Mouse (Mus musculus) MEL (cell line): ENCODE measurements around the gene Mrpl38. TPM values are rescaled to one million over a fixed set of nuclear protein-coding genes. Genes with fewer than 3 reads are reported as not detected.

ENCODE experiments used
- DNase-seq: peaks from one replicate; pipeline ENCODE4 v3.0.0; 2011; ENCODE audit warnings: low read depth, low spot score
- H3K27ac ChIP-seq: 2 replicates; pipeline ENCODE4 v1.5.1; 2012; ENCODE audit warnings: low read depth, mild to moderate bottlenecking, control low read depth, low read length, moderate library complexity; ENCODE audit not compliant: control insufficient read depth
- H3K27me3 ChIP-seq, 2 experiments: fragments of 150-350 bp in 1 of 2; sonication (generic) in 1 of 2; 2 replicates each; pipeline ENCODE4 v1.6.1; 2012; ENCODE audit warnings: low read length in 2 of 2, mild to moderate bottlenecking in 2 of 2, improper control_type of control experiment in 1 of 2, moderate library complexity in 1 of 2; ENCODE audit not compliant: insufficient read depth in 2 of 2, control insufficient read depth in 1 of 2
- H3K36me3 ChIP-seq, 2 experiments: 2 replicates each; pipeline ENCODE4 v1.6.1; 2012 to 2014; ENCODE audit warnings: low read length in 2 of 2, improper control_type of control experiment in 1 of 2, inconsistent platforms in 1 of 2, mild to moderate bottlenecking in 1 of 2; ENCODE audit not compliant: insufficient read depth in 2 of 2, control insufficient read depth in 1 of 2
- H3K4me1 ChIP-seq, 2 experiments: fragments of 150-350 bp in 1 of 2; sonication (generic) in 1 of 2; 2 replicates each; pipeline ENCODE4 v1.6.1; 2012; ENCODE audit warnings: low read length in 2 of 2, improper control_type of control experiment in 1 of 2, mild to moderate bottlenecking in 1 of 2; ENCODE audit not compliant: insufficient read depth in 2 of 2, control insufficient read depth in 1 of 2
- H3K4me3 ChIP-seq, 2 experiments: fragments of 150-350 bp in 1 of 2; sonication (generic) in 1 of 2; 2 replicates each; pipeline ENCODE4 v1.5.1; 2012; ENCODE audit warnings: low read depth in 2 of 2, low read length in 2 of 2, mild to moderate bottlenecking in 2 of 2, moderate library complexity in 2 of 2, control low read depth in 1 of 2, improper control_type of control experiment in 1 of 2; ENCODE audit not compliant: control insufficient read depth in 1 of 2, insufficient read depth in 1 of 2
- H3K79me2 ChIP-seq: 2 replicates; pipeline ENCODE4 v1.6.1; 2012; ENCODE audit warnings: mild to moderate bottlenecking, low read length, moderate library complexity; ENCODE audit not compliant: control insufficient read depth, poor library complexity, insufficient read depth
- H3K9ac ChIP-seq: 2 replicates; pipeline ENCODE4 v1.6.1; 2012; ENCODE audit warnings: low read depth, mild to moderate bottlenecking, control low read depth, low read length, moderate library complexity; ENCODE audit not compliant: control insufficient read depth, poor library complexity, severe bottlenecking
- H3K9me3 ChIP-seq: fragments of 150-350 bp; sonication (generic); replicated peaks from 2 replicates; pipeline ENCODE4 v1.6.1; 2012; ENCODE audit warnings: mild to moderate bottlenecking, low read length, improper control_type of control experiment, moderate library complexity; ENCODE audit not compliant: insufficient read depth
- BHLHE40 ChIP-seq: IDR thresholded peaks from 2 replicates; pipeline ENCODE4 v1.6.1; 2012; ENCODE audit warnings: low read depth, mild to moderate bottlenecking, inconsistent platforms, low read length, improper control_type of control experiment, borderline replicate concordance
- CHD1 ChIP-seq: IDR thresholded peaks from 2 replicates; pipeline ENCODE4 v1.6.1; 2012; ENCODE audit warnings: low read depth, mild to moderate bottlenecking, inconsistent platforms, low read length, improper control_type of control experiment
- CHD2 ChIP-seq: IDR thresholded peaks from 2 replicates; pipeline ENCODE4 v1.6.1; 2011; ENCODE audit warnings: low read length, improper control_type of control experiment
- CTCF ChIP-seq, 3 experiments: IDR thresholded peaks in 2 of 3; conservative IDR thresholded peaks in 1 of 3; 2 replicates each; pipeline ENCODE4 v1.5.1; 2011 to 2012; ENCODE audit warnings: low read length in 3 of 3, low read depth in 2 of 3, mild to moderate bottlenecking in 2 of 3, improper control_type of control experiment in 1 of 3, inconsistent platforms in 1 of 3, mixed read lengths in 1 of 3, moderate library complexity in 1 of 3; ENCODE audit not compliant: control insufficient read depth in 1 of 3, insufficient read depth in 1 of 3, poor library complexity in 1 of 3, severe bottlenecking in 1 of 3
- ELF1 ChIP-seq: IDR thresholded peaks from 2 replicates; pipeline ENCODE4 v1.6.1; 2014; ENCODE audit warnings: low read depth, mild to moderate bottlenecking, inconsistent platforms, low read length, improper control_type of control experiment, moderate library complexity
- EP300 ChIP-seq, 2 experiments: IDR thresholded peaks; 2 replicates each; pipeline ENCODE4 v1.6.1; 2011; ENCODE audit warnings: improper control_type of control experiment in 2 of 2, low read length in 2 of 2, low read depth in 1 of 2, mild to moderate bottlenecking in 1 of 2
- GABPA ChIP-seq: IDR thresholded peaks from 2 replicates; pipeline ENCODE4 v1.6.1; 2012; ENCODE audit warnings: low read depth, mild to moderate bottlenecking, inconsistent platforms, low read length, improper control_type of control experiment, moderate library complexity
- HCFC1 ChIP-seq: IDR thresholded peaks from 2 replicates; pipeline ENCODE4 v1.6.1; 2012; ENCODE audit warnings: low read depth, mild to moderate bottlenecking, inconsistent platforms, low read length, improper control_type of control experiment, moderate library complexity
- JUND ChIP-seq: IDR thresholded peaks from 2 replicates; pipeline ENCODE4 v1.6.1; 2011; ENCODE audit warnings: low read depth, mild to moderate bottlenecking, improper control_type of control experiment, low read length
- KAT2A ChIP-seq: conservative IDR thresholded peaks from 2 replicates; pipeline ENCODE4 v1.6.1; 2012; ENCODE audit warnings: low read depth, low read length, improper control_type of control experiment, inconsistent platforms
- MAFK ChIP-seq: IDR thresholded peaks from 2 replicates; pipeline ENCODE4 v1.6.1; 2011; ENCODE audit warnings: low read depth, mild to moderate bottlenecking, low read length, improper control_type of control experiment, borderline replicate concordance
- MAX ChIP-seq: IDR thresholded peaks from 2 replicates; pipeline ENCODE4 v1.6.1; 2011; ENCODE audit warnings: low read length, improper control_type of control experiment
- MAZ ChIP-seq: IDR thresholded peaks from 2 replicates; pipeline ENCODE4 v1.6.1; 2012; ENCODE audit warnings: low read depth, mild to moderate bottlenecking, inconsistent platforms, low read length, improper control_type of control experiment
- NELFE ChIP-seq: IDR thresholded peaks from 2 replicates; pipeline ENCODE4 v1.6.1; 2011; ENCODE audit warnings: low read depth, low read length, improper control_type of control experiment
- NRF1 ChIP-seq: IDR thresholded peaks from 2 replicates; pipeline ENCODE4 v1.6.1; 2014; ENCODE audit warnings: low read depth, mild to moderate bottlenecking, inconsistent platforms, low read length, improper control_type of control experiment, moderate library complexity; ENCODE audit not compliant: poor library complexity, insufficient read depth, severe bottlenecking
- POLR2A ChIP-seq, 2 experiments: IDR thresholded peaks; 2 replicates each; pipeline ENCODE4 v1.6.1; 2011 to 2012; ENCODE audit warnings: low read length in 2 of 2, mild to moderate bottlenecking in 2 of 2, control low read depth in 1 of 2, improper control_type of control experiment in 1 of 2, low read depth in 1 of 2, moderate library complexity in 1 of 2; ENCODE audit not compliant: control insufficient read depth in 1 of 2, insufficient read depth in 1 of 2, poor library complexity in 1 of 2
- POLR2AphosphoS2 ChIP-seq: IDR thresholded peaks from 2 replicates; pipeline ENCODE4 v1.6.1; 2011; ENCODE audit warnings: low read length, improper control_type of control experiment
- POLR2AphosphoS5 ChIP-seq: IDR thresholded peaks from 2 replicates; pipeline ENCODE4 v1.6.1; 2012; ENCODE audit warnings: low read depth, borderline replicate concordance, mild to moderate bottlenecking, inconsistent platforms, low read length, moderate library complexity, mixed read lengths
- RCOR1 ChIP-seq: IDR thresholded peaks from 2 replicates; pipeline ENCODE4 v1.6.1; 2012; ENCODE audit warnings: low read depth, mild to moderate bottlenecking, inconsistent platforms, low read length, improper control_type of control experiment
- SIN3A ChIP-seq: IDR thresholded peaks from 2 replicates; pipeline ENCODE4 v1.6.1; 2012; ENCODE audit warnings: low read length, improper control_type of control experiment, inconsistent platforms
- SMC3 ChIP-seq: IDR thresholded peaks from 2 replicates; pipeline ENCODE4 v1.6.1; 2011; ENCODE audit warnings: low read depth, low read length, improper control_type of control experiment
- TAL1 ChIP-seq: IDR thresholded peaks from 2 replicates; pipeline ENCODE4 v1.6.1; 2012; ENCODE audit warnings: mild to moderate bottlenecking, inconsistent platforms, low read length, moderate library complexity, mixed read lengths
- TBP ChIP-seq: IDR thresholded peaks from 2 replicates; pipeline ENCODE4 v1.8.0; 2011; ENCODE audit warnings: low read depth, low read length, improper control_type of control experiment
- TCF12 ChIP-seq: IDR thresholded peaks from 2 replicates; pipeline ENCODE4 v1.6.1; 2014; ENCODE audit warnings: low read depth, mild to moderate bottlenecking, inconsistent platforms, low read length, improper control_type of control experiment, moderate library complexity
- USF1 ChIP-seq: IDR thresholded peaks from 2 replicates; pipeline ENCODE4 v1.6.1; 2014; ENCODE audit warnings: low read depth, mild to moderate bottlenecking, inconsistent platforms, low read length, improper control_type of control experiment, moderate library complexity
- USF2 ChIP-seq, 2 experiments: IDR thresholded peaks; 2 replicates each; pipeline ENCODE4 v1.6.1; 2011 to 2012; ENCODE audit warnings: improper control_type of control experiment in 2 of 2, low read length in 2 of 2, borderline replicate concordance in 1 of 2, inconsistent platforms in 1 of 2, low read depth in 1 of 2, mild to moderate bottlenecking in 1 of 2; ENCODE audit not compliant: insufficient read depth in 1 of 2
- ZC3H11A ChIP-seq: IDR thresholded peaks from 2 replicates; pipeline ENCODE4 v1.6.1; 2012; ENCODE audit warnings: low read depth, mild to moderate bottlenecking, inconsistent platforms, low read length, improper control_type of control experiment
- ZMIZ1 ChIP-seq: IDR thresholded peaks from 2 replicates; pipeline ENCODE4 v1.6.1; 2012; ENCODE audit warnings: low read depth, mild to moderate bottlenecking, inconsistent platforms, low read length, improper control_type of control experiment, moderate library complexity
- polyA plus RNA-seq, 2 experiments: library from polyadenylated mRNA; stranded (reverse) in 1 of 2; unstranded in 1 of 2; fragments of >175 nt in 1 of 2; fragments of >200 nt in 1 of 2; gene quantifications; 2 replicates each; pipeline versions ENCODE4 v1.2.1 to v1.2.4; 2012; ENCODE audit warnings: low replicate concordance in 2 of 2, low read depth in 1 of 2; ENCODE audit not compliant: insufficient read length in 2 of 2, insufficient read depth in 1 of 2, missing spikeins in 1 of 2
- total RNA-seq: library from RNA; depleted of rRNA; stranded (reverse); fragments of 300-350 nt; gene quantifications from 2 replicates; pipeline ENCODE4 v1.2.3, GENCODE M21; 2012

Mrpl38 gene
- total and polyA plus RNA-seq, 3 experiments = 105 to 157 TPM; not detected in 1

DNA sequence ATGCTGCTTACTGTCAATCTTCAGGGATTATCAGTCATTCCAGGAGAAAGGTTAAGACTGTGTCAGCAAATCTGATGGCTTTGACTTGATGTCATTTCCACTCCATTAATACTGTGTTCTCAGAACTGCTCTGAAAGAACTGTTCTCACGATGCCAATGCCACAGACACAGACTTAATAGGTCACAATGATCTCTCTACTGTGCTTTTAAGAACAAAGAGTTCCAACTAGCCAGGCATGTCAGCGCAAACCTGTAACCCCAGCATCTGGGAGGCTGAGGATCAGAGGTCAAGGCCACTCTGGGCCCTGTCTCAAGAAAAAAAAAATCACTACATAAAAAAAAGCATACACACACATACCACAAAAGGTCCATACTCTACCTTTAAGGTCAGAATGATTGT, 33.3 kb upstream of the Mrpl38 start:
- Histone ChIP-seq H3K36me3 (peaks cover 4 to 6% of the 10 kb centered on the region in 2 experiments; a peak in 3 of 4 replicates), H3K9me3 (no peaks in the 10 kb centered on the region), H3K4me1 (peaks cover 0 to under 1% of the 10 kb centered on the region in 2 experiments; a peak in 2 of 4 replicates)
- no peak for DNase-seq
- no peak for TF ChIP-seq TBP
- no peak for TF ChIP-seq BHLHE40
- no peak for TF ChIP-seq TCF12
- no peak for TF ChIP-seq TAL1
- TF ChIP-seq HCFC1 = no peak
- TF ChIP-seq POLR2AphosphoS2 = no peak
- TF ChIP-seq USF2 (IDR thresholded peaks at IDR 0.05; ENCODE audit: borderline replicate concordance in 1 of 2, insufficient read depth in 1 of 2, low read depth in 1 of 2, low read length in 2 of 2) = no peak
- no peak for TF ChIP-seq POLR2AphosphoS5
- TF ChIP-seq CHD2 = no peak
- TF ChIP-seq CHD1 = no peak
- TF ChIP-seq KAT2A = no peak
- TF ChIP-seq NELFE = no peak
- no peak for TF ChIP-seq CTCF (IDR thresholded peaks at IDR 0.05 in 2 of 3, conservative IDR thresholded peaks at IDR 0.05 in 1 of 3; ENCODE audit: control insufficient read depth in 1 of 3, insufficient read depth in 1 of 3, low read depth in 2 of 3, low read length in 3 of 3, poor library complexity in 1 of 3, severe bottlenecking in 1 of 3)
- no peak for TF ChIP-seq MAFK
- no peak for TF ChIP-seq EP300 (IDR thresholded peaks at IDR 0.05; ENCODE audit: low read depth in 1 of 2, low read length in 2 of 2)
- no peak for TF ChIP-seq MAZ
- TF ChIP-seq MAX = no peak
- no peak for TF ChIP-seq JUND
- no peak for TF ChIP-seq RCOR1
- TF ChIP-seq, all 39 proteins: peak for 0
- Histone ChIP-seq H3K27ac (no peak overlapping the region), H3K4me3 (no peak overlapping the region), H3K27me3 (no peaks in the 10 kb centered on the region), H3K9ac (no peak overlapping the region), H3K79me2 (peaks cover 3% of the 10 kb centered on the region; the same call in 1 of the 2 replicates)

DNA sequence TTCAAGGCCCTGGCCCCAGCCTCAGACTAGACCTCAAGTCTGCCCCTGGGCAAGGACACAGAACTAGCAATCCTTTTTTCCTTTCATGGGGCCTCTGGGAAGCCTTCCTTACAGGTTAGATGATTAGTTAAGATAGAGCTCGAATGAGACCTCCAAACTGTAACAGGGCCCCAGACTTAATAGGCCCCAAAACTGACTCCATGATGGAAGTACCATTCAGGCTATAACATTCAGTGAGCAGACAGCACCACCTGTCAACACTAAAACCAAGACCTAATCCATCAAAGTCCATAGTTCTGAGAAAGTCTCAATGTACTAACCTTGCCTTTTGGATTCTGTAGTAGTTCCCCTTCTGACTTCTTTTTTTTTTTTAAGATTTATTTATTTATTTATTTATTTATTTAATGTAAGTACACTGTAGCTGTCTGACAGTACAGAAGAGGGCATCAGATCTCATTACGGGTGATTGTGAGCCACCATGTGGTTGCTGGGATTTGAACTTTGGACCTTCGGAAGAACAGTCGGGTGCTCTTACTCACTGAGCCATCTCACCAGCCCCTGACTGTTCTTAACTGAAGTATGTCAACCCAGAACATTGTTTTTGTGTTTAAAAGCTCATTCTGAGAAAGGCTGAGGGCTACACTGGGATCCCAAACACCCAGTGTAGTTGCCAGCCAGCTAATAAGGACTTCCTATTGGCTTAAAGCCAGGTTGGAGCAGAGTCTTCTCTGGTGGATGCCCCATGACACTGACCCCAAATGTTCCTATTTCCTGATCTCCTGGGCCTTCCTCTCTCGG, 31.5 kb upstream of the Mrpl38 start:
- Histone ChIP-seq H3K4me3 (no peak overlapping the region), H3K4me1 (peaks cover 0 to 7% of the 10 kb centered on the region in 2 experiments; a peak in 2 of 4 replicates), H3K9ac (no peak overlapping the region), H3K27me3 (no peaks in the 10 kb centered on the region), H3K36me3 (peaks cover 4 to 11% of the 10 kb centered on the region in 2 experiments; a peak in 3 of 4 replicates), H3K27ac (no peak overlapping the region), H3K9me3 (no peaks in the 10 kb centered on the region), H3K79me2 (peaks cover 7% of the 10 kb centered on the region; the same call in 1 of the 2 replicates)
- peak; percentile 25 for DNase-seq
- TF ChIP-seq ELF1 (no peak), TAL1 (no peak), ZC3H11A (no peak), SMC3 (no peak), KAT2A (no peak), CTCF (IDR thresholded peaks at IDR 0.05 in 2 of 3, conservative IDR thresholded peaks at IDR 0.05 in 1 of 3; ENCODE audit: control insufficient read depth in 1 of 3, insufficient read depth in 1 of 3, low read depth in 2 of 3, low read length in 3 of 3, poor library complexity in 1 of 3, severe bottlenecking in 1 of 3) (no peak), SIN3A (no peak), ZMIZ1 (no peak), GABPA (no peak), NRF1 (no peak), USF1 (no peak), EP300 (IDR thresholded peaks at IDR 0.05; ENCODE audit: low read depth in 1 of 2, low read length in 2 of 2) (no peak), POLR2A (IDR thresholded peaks at IDR 0.05; ENCODE audit: control insufficient read depth in 1 of 2, insufficient read depth in 1 of 2, low read depth in 1 of 2, low read length in 2 of 2, poor library complexity in 1 of 2) (no peak)
